Mouse (Mus musculus) erythroblast, adult 5-6 weeks (primary cell): ENCODE results near the gene Dlg4. TPM values are rescaled to one million over a fixed set of nuclear protein-coding genes. Genes with fewer than 3 reads are reported as not detected.
"Not testable (repeated sequence)": the region's sequence is repeated elsewhere in the genome, so short reads cannot be mapped to it uniquely, and the experiment has no call there.

ENCODE experiments used
- ATAC-seq: replicated peaks from 2 replicates; pipeline ENCODE4 v1.8.0; 2016; ENCODE audit warnings: moderate number of reproducible peaks, mild to moderate bottlenecking, moderate TSS enrichment, inconsistent platforms; ENCODE audit not compliant: poor library complexity, low FRiP score, severe bottlenecking
- total RNA-seq, 2 experiments: library from RNA; stranded (forward) in 1 of 2; stranded (reverse) in 1 of 2; fragments of 150-400 nt in 1 of 2; fragments of 200-764, 138-1000 nt in 1 of 2; gene quantifications; 2 replicates each; pipeline versions ENCODE4 v1.2.3 to v1.2.4; 2015 to 2017; ENCODE audit warnings: low replicate concordance in 2 of 2

Gene Dlg4
- total RNA-seq, 2 experiments from 2014 or later: 0.17 TPM; not detected in 1

- ATAC-seq: peak; percentile 67
Measured at GRCm38 (mm10) chr11:69995391-69995960, 21.3 kb upstream of the Dlg4 start, which contains the start of gene Phf23. Gene Phf23 (plus strand): TSS chr11:69995777.

GRCm38 (mm10) chr11:69996161-69997061 lies 20.3 kb upstream of the Dlg4 start:
- ATAC-seq: 0 out of 2 replicates have a peak, but pooled peaks have one; percentile 1

GRCm38 (mm10) chr11:69997070-69997509 lies 19.7 kb upstream of the Dlg4 start:
- ATAC-seq: peak; percentile 29

GRCm38 (mm10) chr11:69998567-69999491 lies 17.9 kb upstream of the Dlg4 start:
- ATAC-seq: no peak

DNA sequence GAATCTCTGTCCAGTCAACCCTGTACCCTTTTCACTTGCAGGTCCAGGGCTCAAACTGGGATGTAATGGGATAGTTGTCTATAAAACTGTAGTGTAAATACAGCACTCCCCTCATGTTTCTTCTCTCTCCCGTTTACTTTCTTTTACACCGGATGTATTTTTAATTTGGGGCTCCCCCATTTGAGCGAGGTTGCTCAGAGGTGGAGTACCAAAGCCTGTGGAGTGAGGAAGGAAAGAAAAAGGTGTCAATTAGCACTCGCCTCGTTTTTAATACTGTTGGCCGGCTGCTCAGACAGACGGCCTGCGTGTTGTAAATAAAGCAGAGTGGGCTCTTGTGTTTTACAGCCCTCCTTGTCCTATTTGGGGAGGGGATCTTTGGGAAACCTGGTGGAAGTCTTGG lies 17.1 kb upstream of the Dlg4 start:
- ATAC-seq: no peak

- peak; percentile 65 for ATAC-seq
Measured at GRCm38 (mm10) chr11:70000396-70000898, 16.3 kb upstream of the Dlg4 start, which contains the start of gene Dvl2. Gene Dvl2 (plus strand): TSS chr11:70000595.

GRCm38 (mm10) chr11:70001159-70001558 lies 15.6 kb upstream of the Dlg4 start:
- ATAC-seq: no peak

- ATAC-seq: no peak
Measured at GRCm38 (mm10) chr11:70001865-70002264, 14.9 kb upstream of the Dlg4 start.

- ATAC-seq: no peak
Measured at GRCm38 (mm10) chr11:70002471-70002870, 14.3 kb upstream of the Dlg4 start.

- ATAC-seq: peak; percentile 29
Measured at GRCm38 (mm10) chr11:70005521-70005920, 11.2 kb upstream of the Dlg4 start.

- ATAC-seq: no peak
Measured at GRCm38 (mm10) chr11:70010033-70010432, 6.7 kb upstream of the Dlg4 start.

DNA sequence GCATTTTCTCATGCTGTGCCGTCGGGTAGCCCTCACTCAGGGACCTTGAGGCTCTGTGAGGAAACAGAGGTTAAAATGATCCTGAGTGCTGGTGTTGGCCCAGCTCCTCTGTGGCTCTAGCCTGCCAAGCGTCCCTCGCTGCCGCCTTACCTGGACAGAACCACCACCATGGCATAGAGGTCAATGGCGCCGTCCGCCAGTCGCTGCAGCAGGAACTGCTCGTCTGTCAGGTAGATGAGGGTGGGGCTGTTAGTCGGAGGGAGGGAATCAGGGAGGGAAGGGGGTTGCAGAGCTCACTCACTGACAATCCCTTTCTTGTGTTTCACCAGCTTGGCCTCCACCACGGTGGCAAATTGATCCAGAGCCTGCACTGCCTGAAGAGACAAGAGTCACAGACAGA lies 6.2 kb upstream of the Dlg4 start:
- no peak for ATAC-seq

- ATAC-seq: no peak
Measured at GRCm38 (mm10) chr11:70010961-70011360, 5.8 kb upstream of the Dlg4 start.

- ATAC-seq: no peak
Measured at GRCm38 (mm10) chr11:70012931-70013330, 3.8 kb upstream of the Dlg4 start.

- no peak for ATAC-seq
Measured at GRCm38 (mm10) chr11:70013408-70013807, 3.3 kb upstream of the Dlg4 start.

DNA sequence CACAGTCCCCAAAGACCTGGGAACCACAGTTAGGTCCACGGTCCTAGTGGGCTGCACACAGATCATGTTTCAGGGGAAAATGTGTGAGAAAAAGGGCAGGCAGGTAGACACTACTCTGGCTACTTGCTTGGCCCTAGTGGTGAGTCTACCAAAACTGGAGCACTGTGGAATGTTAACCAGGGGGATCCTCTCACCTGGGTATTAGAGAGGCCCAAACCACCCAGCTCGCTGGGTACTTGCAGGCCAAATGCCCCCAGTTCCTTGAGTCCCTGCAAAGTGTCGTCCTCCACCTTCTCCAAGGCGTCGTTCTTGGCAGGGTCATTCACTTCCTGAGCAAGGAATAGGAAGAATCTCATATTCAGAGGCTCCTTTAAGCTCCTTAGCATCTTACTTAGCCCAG lies 2.7 kb upstream of the Dlg4 start:
- no peak for ATAC-seq

GRCm38 (mm10) chr11:70014880-70015558 lies 1.7 kb upstream of the Dlg4 start, which contains the start of gene Acadvl:
Gene Acadvl (minus strand): TSS chr11:70015411.
- ATAC-seq: peak; percentile 95

- no peak for ATAC-seq
Measured at GRCm38 (mm10) chr11:70015677-70016076, 1.1 kb upstream of the Dlg4 start.

GRCm38 (mm10) chr11:70016177-70016576 lies 565 bp upstream of the Dlg4 start:
- ATAC-seq: not testable (repeated sequence)
